Mouse (Mus musculus): ENCODE measurements around the gene Mob1b. TPM values are rescaled to one million over a fixed set of nuclear protein-coding genes. Genes with fewer than 3 reads are reported as not detected.

Mob1b gene
- polyA plus RNA-seq (2015; fragmentation: Nextera tagmentation; extraction: Ambion mirVana), result 9.4 and 11.3 TPM in 2 replicates

GRCm38 (mm10) chr5:88720116-88721002 lies at the start of gene Mob1b:
Gene Mob1b, plus strand, starts transcription at chr5:88720855.

GRCm38 (mm10) chr5:88675443-88676387 lies 44.9 kb upstream of the Mob1b start, which contains the start of gene Grsf1:
Gene Grsf1, minus strand, starts transcription at chr5:88676171.

GRCm38 (mm10) chr5:88764987-88765481 lies 44.4 kb downstream of the Mob1b start, which contains the start of gene Dck:
Gene Dck, plus strand, starts transcription at chr5:88764996.

Other genes with a start within 250 kb of the Mob1b start
- not detected in 2 replicates for gene Enam, start 232.9 kb upstream of the Mob1b start, polyA plus RNA-seq (2015; fragmentation: Nextera tagmentation; extraction: Ambion mirVana)
- gene Jchain, start 193.0 kb upstream of the Mob1b start, polyA plus RNA-seq (2015; fragmentation: Nextera tagmentation; extraction: Ambion mirVana), result 0.29 and 0.33 TPM in 2 replicates
- gene Utp3, start 166.4 kb upstream of the Mob1b start, polyA plus RNA-seq (2015; fragmentation: Nextera tagmentation; extraction: Ambion mirVana), result 39.7 and 42.3 TPM in 2 replicates
- gene Rufy3, start 155.8 kb upstream of the Mob1b start, polyA plus RNA-seq (2015; fragmentation: Nextera tagmentation; extraction: Ambion mirVana), result 4.9 and 5.7 TPM in 2 replicates
- gene Grsf1, start 44.7 kb upstream of the Mob1b start, polyA plus RNA-seq (2015; fragmentation: Nextera tagmentation; extraction: Ambion mirVana), result 63.1 and 64.0 TPM in 2 replicates
- gene Dck, start 44.1 kb downstream of the Mob1b start, polyA plus RNA-seq (2015; fragmentation: Nextera tagmentation; extraction: Ambion mirVana), result 9.2 and 12.0 TPM in 2 replicates
- 3.8 and 4.5 TPM in 2 replicates for gene Slc4a4, start 166.0 kb downstream of the Mob1b start, polyA plus RNA-seq (2015; fragmentation: Nextera tagmentation; extraction: Ambion mirVana)

Data from skeletal muscle tissue, postnatal 0 days (tissue).